Mouse (Mus musculus): ENCODE results near the gene Whrn. TPM values are rescaled to one million over a fixed set of nuclear protein-coding genes. Genes with fewer than 3 reads are reported as not detected.

Whrn gene
- polyA plus RNA-seq, 1 experiment from 2014 or later, result 10.8 TPM

Other genes with a start within 250 kb of the Whrn start
- not detected in 2 replicates for gene Orm1, start 151.4 kb downstream of the Whrn start, polyA plus RNA-seq (2016; fragmentation: Nextera tagmentation; extraction: Ambion mirVana)
- not detected in 2 replicates for gene Orm3, start 139.8 kb downstream of the Whrn start, polyA plus RNA-seq (2016; fragmentation: Nextera tagmentation; extraction: Ambion mirVana)
- gene Orm2, start 133.5 kb downstream of the Whrn start, polyA plus RNA-seq (2016; fragmentation: Nextera tagmentation; extraction: Ambion mirVana), result not detected in 2 replicates
- gene Akna, start 92.6 kb downstream of the Whrn start, polyA plus RNA-seq (2016; fragmentation: Nextera tagmentation; extraction: Ambion mirVana), result 10.4 and 10.9 TPM in 2 replicates
- gene Atp6v1g1, start 48.8 kb upstream of the Whrn start, polyA plus RNA-seq (2016; fragmentation: Nextera tagmentation; extraction: Ambion mirVana), result 365 and 374 TPM in 2 replicates
- gene Tmem268, start 62.8 kb upstream of the Whrn start, polyA plus RNA-seq (2016; fragmentation: Nextera tagmentation; extraction: Ambion mirVana), result 4.1 and 5.8 TPM in 2 replicates
- gene Gm11213, start 109.3 kb upstream of the Whrn start, polyA plus RNA-seq (2016; fragmentation: Nextera tagmentation; extraction: Ambion mirVana), result not detected in 2 replicates
- not detected in 2 replicates for gene Tex48, start 126.4 kb upstream of the Whrn start, polyA plus RNA-seq (2016; fragmentation: Nextera tagmentation; extraction: Ambion mirVana)
- not detected in 2 replicates for gene Gm11214, start 167.4 kb upstream of the Whrn start, polyA plus RNA-seq (2016; fragmentation: Nextera tagmentation; extraction: Ambion mirVana)
- 0.06 and 0.09 TPM in 2 replicates for gene Tnfsf15, start 249.1 kb upstream of the Whrn start, polyA plus RNA-seq (2016; fragmentation: Nextera tagmentation; extraction: Ambion mirVana)

All from hindbrain, embryonic 12.5 days (tissue).